Mouse (Mus musculus) frontal cortex, postnatal 25 days (tissue): Measurements from ENCODE around the gene Ociad1.
"Not testable (repeated sequence)": the region's sequence is repeated elsewhere in the genome, so short reads cannot be mapped to it uniquely, and the experiment has no call there.

Experiments used
- DNase-seq, 2 experiments: peaks; one replicate each; pipeline ENCODE4 v3.0.0; 2022; ENCODE audit warnings: low spot score in 2 of 2

The Ociad1 gene

GRCm38 (mm10) chr5:73284046-73284445 is 8.5 kb upstream of the Ociad1 start:
- no peak for DNase-seq

- DNase-seq: no peak
Measured at GRCm38 (mm10) chr5:73285470-73285978, 7.1 kb upstream of the Ociad1 start.

- no peak for DNase-seq
Measured at GRCm38 (mm10) chr5:73286603-73287002, 6.0 kb upstream of the Ociad1 start.

GRCm38 (mm10) chr5:73289900-73290299 is 2.7 kb upstream of the Ociad1 start:
- no peak for DNase-seq

- no peak for DNase-seq
Measured at GRCm38 (mm10) chr5:73293458-73293827, 859 bp downstream of the Ociad1 start.

GRCm38 (mm10) chr5:73295016-73295415 is 2.4 kb downstream of the Ociad1 start:
- DNase-seq: no peak

GRCm38 (mm10) chr5:73295916-73296315 is 3.3 kb downstream of the Ociad1 start:
- DNase-seq: no peak

- DNase-seq: no peak
Measured at GRCm38 (mm10) chr5:73301601-73302307, 9.2 kb downstream of the Ociad1 start.

GRCm38 (mm10) chr5:73304507-73304906 is 11.9 kb downstream of the Ociad1 start:
- DNase-seq: no peak

- DNase-seq: no peak
Measured at GRCm38 (mm10) chr5:73306486-73306885, 13.9 kb downstream of the Ociad1 start.

- DNase-seq: no peak
Measured at GRCm38 (mm10) chr5:73307297-73307696, 14.7 kb downstream of the Ociad1 start.

GRCm38 (mm10) chr5:73309496-73309895 is 16.9 kb downstream of the Ociad1 start:
- no peak for DNase-seq

- DNase-seq: no peak
Measured at GRCm38 (mm10) chr5:73310401-73310800, 17.8 kb downstream of the Ociad1 start.

- DNase-seq: no peak
Measured at GRCm38 (mm10) chr5:73311458-73311857, 18.9 kb downstream of the Ociad1 start.

GRCm38 (mm10) chr5:73313591-73313990 is 21.0 kb downstream of the Ociad1 start:
- no peak for DNase-seq

- no peak for DNase-seq
Measured at GRCm38 (mm10) chr5:73314654-73315053, 22.1 kb downstream of the Ociad1 start.

- DNase-seq: no peak
Measured at GRCm38 (mm10) chr5:73319306-73319705, 26.7 kb downstream of the Ociad1 start.

- not testable (repeated sequence) for DNase-seq
Measured at GRCm38 (mm10) chr5:73322684-73323083, 30.1 kb downstream of the Ociad1 start.

GRCm38 (mm10) chr5:73323602-73324001 is 31.0 kb downstream of the Ociad1 start:
- no peak for DNase-seq

GRCm38 (mm10) chr5:73324526-73325170 is 32.1 kb downstream of the Ociad1 start:
- DNase-seq: no peak

GRCm38 (mm10) chr5:73331002-73331401 is 38.4 kb downstream of the Ociad1 start:
- DNase-seq: no peak

- no peak for DNase-seq
Measured at GRCm38 (mm10) chr5:73336448-73336847, 43.9 kb downstream of the Ociad1 start.
